Mouse (Mus musculus) testis, adult 2 months (tissue): ENCODE measurements around the gene Eif4g1. TPM values are rescaled to one million over a fixed set of nuclear protein-coding genes. Genes with fewer than 3 reads are reported as not detected.

Experiments
- H3K27ac ChIP-seq: fragments of 200-500 bp; 2 replicates; pipeline ENCODE4 v1.5.1; 2012; ENCODE audit warnings: low read depth, low read length; ENCODE audit not compliant: control insufficient read depth, insufficient read depth
- H3K27me3 ChIP-seq: fragments of 200-500 bp; 2 replicates; pipeline ENCODE4 v1.6.1; 2012; ENCODE audit warnings: mild to moderate bottlenecking, low read length, moderate library complexity; ENCODE audit not compliant: control insufficient read depth, insufficient read depth
- H3K36me3 ChIP-seq: fragments of 200-500 bp; 2 replicates; pipeline ENCODE4 v1.6.1; 2012; ENCODE audit warnings: mild to moderate bottlenecking, low read length; ENCODE audit not compliant: control insufficient read depth, insufficient read depth
- H3K4me1 ChIP-seq: fragments of 200-500 bp; 2 replicates; pipeline ENCODE4 v1.6.1; 2012; ENCODE audit warnings: low read length; ENCODE audit not compliant: control insufficient read depth, insufficient read depth
- H3K4me3 ChIP-seq: fragments of 200-500 bp; 2 replicates; pipeline ENCODE4 v1.5.1; 2012; ENCODE audit warnings: low read depth, mild to moderate bottlenecking, low read length, moderate library complexity, mixed read lengths; ENCODE audit not compliant: control insufficient read depth
- CTCF ChIP-seq: fragments of 200-500 bp; IDR thresholded peaks from 2 replicates; pipeline ENCODE4 v1.5.1; 2012; ENCODE audit warnings: low read depth, mild to moderate bottlenecking, inconsistent platforms, low read length, moderate library complexity; ENCODE audit not compliant: control insufficient read depth, insufficient read depth, insufficient replicate concordance
- POLR2A ChIP-seq: fragments of 200-500 bp; IDR thresholded peaks from 2 replicates; pipeline ENCODE4 v1.6.1; 2012; ENCODE audit warnings: low read depth, mild to moderate bottlenecking, inconsistent platforms, low read length, moderate library complexity; ENCODE audit not compliant: control insufficient read depth
- polyA plus RNA-seq: library from polyadenylated mRNA; depleted of rRNA; stranded (reverse); fragments of >200 nt; gene quantifications from 2 replicates; pipeline ENCODE4 v1.2.3, GENCODE M21; 2012

The Eif4g1 gene
- polyA plus RNA-seq, 1 experiment: 251 TPM

DNA sequence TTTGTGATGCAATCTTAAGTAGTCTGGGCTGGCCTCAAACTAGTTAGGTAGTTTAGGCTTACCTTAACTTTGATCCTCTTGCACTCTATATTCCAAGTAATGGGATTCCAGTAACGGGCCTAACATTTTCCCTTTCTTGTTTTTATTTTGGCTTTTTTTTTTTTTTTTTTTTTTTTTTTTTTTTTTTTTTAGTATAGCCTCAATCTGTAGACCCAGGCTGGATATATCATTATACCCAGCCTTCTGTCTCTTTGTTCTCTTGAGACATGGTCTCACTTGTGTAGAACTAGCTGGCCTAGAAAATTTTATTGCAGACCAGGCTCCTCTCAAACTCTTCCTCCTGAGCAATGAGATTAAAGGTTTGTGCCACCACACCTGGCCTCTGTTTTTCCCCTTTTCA is 23.5 kb downstream of the Eif4g1 start:
- H3K4me1 ChIP-seq: peaks cover 21% of the 10 kb centered on the region
- H3K27me3 ChIP-seq: no peaks in the 10 kb centered on the region
- H3K36me3 ChIP-seq: peaks cover 1% of the 10 kb centered on the region
- H3K27ac ChIP-seq: no peak overlapping the region; the same call in 1 of the 2 replicates
- TF ChIP-seq CTCF (no peak), POLR2A (no peak)
- no peak overlapping the region for H3K4me3 ChIP-seq

GRCm38 (mm10) chr16:20692241-20692965 is 24.3 kb downstream of the Eif4g1 start:
- Histone ChIP-seq H3K27ac (peak overlapping the region; percentile 44), H3K4me1 (peaks cover 21% of the 10 kb centered on the region), H3K27me3 (no peaks in the 10 kb centered on the region), H3K36me3 (no peaks in the 10 kb centered on the region; the same call in 1 of the 2 replicates), H3K4me3 (peak overlapping the region; percentile 55)
- TF ChIP-seq CTCF: no peak
- TF ChIP-seq POLR2A: no peak

- peak within 1 kb of the TSS; percentile 95 for H3K4me3 ChIP-seq
- H3K4me1 ChIP-seq: peaks cover 21% of the 10 kb centered on the region
- TF ChIP-seq POLR2A (peak; percentile 65; the same call in 1 of the 2 replicates), CTCF (no peak)
- H3K27me3 ChIP-seq: no peaks in the 10 kb centered on the region
- peak within 1 kb of the TSS; percentile 59 for H3K27ac ChIP-seq
- H3K36me3 ChIP-seq: no peaks in the 10 kb centered on the region; the same call in 1 of the 2 replicates
Measured at GRCm38 (mm10) chr16:20693111-20693701, 25.1 kb downstream of the Eif4g1 start, which contains the start of gene Fam131a. Gene Fam131a, plus strand, starts transcription at chr16:20693241.

GRCm38 (mm10) chr16:20694781-20695180 is 26.7 kb downstream of the Eif4g1 start:
- H3K27ac ChIP-seq: no peak overlapping the region; the same call in 1 of the 2 replicates
- H3K27me3 ChIP-seq: no peaks in the 10 kb centered on the region
- TF ChIP-seq POLR2A: no peak
- TF ChIP-seq CTCF: no peak
- H3K36me3 ChIP-seq: no peaks in the 10 kb centered on the region; the same call in 1 of the 2 replicates
- H3K4me3 ChIP-seq: peak overlapping the region; percentile 95
- peaks cover 21% of the 10 kb centered on the region for H3K4me1 ChIP-seq

DNA sequence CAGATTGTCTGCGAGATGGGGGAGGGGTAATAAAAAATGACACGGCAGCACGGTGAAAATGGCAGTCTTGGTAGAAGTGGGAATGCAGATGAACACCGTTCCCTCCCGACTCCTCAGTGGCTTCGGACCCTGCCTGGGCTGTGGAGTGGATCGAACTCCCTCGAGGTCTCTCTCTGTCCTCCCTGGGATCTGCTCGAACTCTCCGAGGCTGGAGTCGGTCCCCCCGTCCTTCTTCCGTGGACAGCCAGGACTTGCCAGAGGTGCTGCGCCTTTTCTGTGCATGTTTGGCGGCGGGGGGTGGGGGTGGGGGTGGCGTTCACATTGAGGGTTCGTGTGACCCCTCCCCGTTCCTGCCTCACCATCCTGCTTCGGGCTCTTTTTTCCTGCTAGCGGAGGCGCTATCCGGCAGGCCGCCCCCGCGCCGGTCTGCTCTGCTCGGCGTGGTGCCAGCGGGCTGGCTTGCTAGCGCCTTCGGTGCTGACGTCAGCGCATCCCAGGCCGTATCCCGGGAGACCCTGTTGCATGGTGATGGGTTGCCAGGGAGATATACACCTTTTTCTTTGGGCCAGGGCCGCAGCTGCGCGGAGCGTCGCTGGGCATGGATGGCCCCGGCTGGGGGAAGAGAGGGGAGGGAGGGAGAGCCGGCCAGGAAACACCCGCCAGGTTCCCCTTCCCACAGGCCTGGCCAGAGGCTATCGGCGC is 27.7 kb downstream of the Eif4g1 start:
- no peak for TF ChIP-seq CTCF
- TF ChIP-seq POLR2A: peak; percentile 73
- Histone ChIP-seq H3K4me3 (peak overlapping the region; percentile 95), H3K27me3 (no peaks in the 10 kb centered on the region), H3K27ac (peak overlapping the region; percentile 60), H3K4me1 (peaks cover 21% of the 10 kb centered on the region), H3K36me3 (no peaks in the 10 kb centered on the region; the same call in 1 of the 2 replicates)

- peaks cover 18% of the 10 kb centered on the region for H3K4me1 ChIP-seq
Measured at GRCm38 (mm10) chr16:20699266-20699665, 31.2 kb downstream of the Eif4g1 start.

DNA sequence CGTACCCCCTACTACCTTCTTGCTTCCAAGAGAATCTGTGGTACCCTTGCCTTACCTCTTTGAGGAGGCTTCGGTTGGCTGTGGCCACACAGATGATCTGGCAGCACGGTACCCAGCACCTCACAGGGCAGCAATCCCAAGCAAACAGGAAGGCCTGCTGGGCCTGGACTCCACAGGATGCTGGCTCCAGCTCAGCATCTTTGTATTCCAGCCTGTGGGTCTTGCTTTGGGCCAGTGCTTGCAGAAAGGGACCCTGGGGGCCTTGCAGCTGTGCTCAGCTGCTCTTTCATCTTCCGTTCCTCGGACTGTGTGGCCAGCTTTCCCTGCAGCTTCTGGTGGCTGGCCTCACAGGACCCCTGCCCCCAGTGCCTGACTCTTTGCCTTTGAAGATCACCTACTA is 31.9 kb downstream of the Eif4g1 start:
- Histone ChIP-seq H3K27me3 (no peaks in the 10 kb centered on the region), H3K4me3 (no peak overlapping the region), H3K4me1 (peaks cover 10% of the 10 kb centered on the region), H3K36me3 (no peaks in the 10 kb centered on the region; the same call in 1 of the 2 replicates), H3K27ac (no peak overlapping the region)
- TF ChIP-seq CTCF (no peak), POLR2A (no peak)

More at GRCm38 (mm10) chr16:20699266-20699665, 31.2 kb downstream of the Eif4g1 start:
- H3K27me3 ChIP-seq: no peaks in the 10 kb centered on the region
- H3K27ac ChIP-seq: no peak overlapping the region
- TF ChIP-seq CTCF: no peak
- no peak for TF ChIP-seq POLR2A
- no peak overlapping the region for H3K4me3 ChIP-seq
- no peaks in the 10 kb centered on the region; the same call in 1 of the 2 replicates for H3K36me3 ChIP-seq
